Mouse (Mus musculus) lung, adult 2 months (tissue): ENCODE measurements around the gene Cspg5.

Experiments used
- CTCF ChIP-seq: fragments of 200-500 bp; IDR thresholded peaks from 2 replicates; pipeline ENCODE4 v1.5.1; 2011; ENCODE audit warnings: mild to moderate bottlenecking, low read length, control low read depth; ENCODE audit not compliant: insufficient read depth
- POLR2A ChIP-seq: fragments of 200-500 bp; IDR thresholded peaks from 2 replicates; pipeline ENCODE4 v1.6.1; 2011; ENCODE audit warnings: low read depth, mild to moderate bottlenecking, control low read depth, low read length, borderline replicate concordance; ENCODE audit errors: extremely low read depth

GRCm38 (mm10) chr9:110264991-110265390, 21.4 kb downstream of the Cspg5 start:
- TF ChIP-seq CTCF (no peak), POLR2A (no peak)
